Mouse (Mus musculus): Measurements from ENCODE around the gene 4932429P05Rik. TPM values are rescaled to one million over a fixed set of nuclear protein-coding genes. Genes with fewer than 3 reads are reported as not detected.

4932429P05Rik gene
- total RNA-seq (2023; ENCODE audit: inconsistent age): not detected in 4 replicates

DNA sequence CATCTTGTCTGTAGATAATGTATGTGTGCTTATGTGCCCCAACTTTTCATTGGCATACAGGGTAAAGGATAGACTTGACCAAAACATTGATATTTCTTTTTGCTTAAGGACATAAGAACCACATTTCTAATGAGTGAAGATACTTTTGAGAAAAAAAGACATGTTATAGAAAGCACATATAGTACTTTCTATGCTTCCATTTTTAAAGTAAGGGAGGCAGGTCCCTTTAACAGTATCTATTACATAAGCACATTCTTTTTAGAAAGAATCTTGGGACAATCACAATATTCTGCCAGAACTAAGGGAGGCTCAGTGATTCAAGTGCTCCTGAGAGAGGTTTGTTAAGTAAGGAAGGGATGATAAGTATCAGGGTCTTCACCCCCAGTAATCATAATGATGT is at the start of gene 4932429P05Rik:
TSS of gene 4932429P05Rik (plus strand) at position 301 of the 400 bp plus-strand sequence.

Other genes with a start within 250 kb of the 4932429P05Rik start
- not detected in 4 replicates for gene 4930415L06Rik, start 180.6 kb downstream of the 4932429P05Rik start, total RNA-seq (2023; ENCODE audit: inconsistent age)